Mouse (Mus musculus) CD4-positive naive resting alpha-beta T cell, adult 76 days (primary cell): ENCODE data around the gene Myrfl. TPM values are rescaled to one million over a fixed set of nuclear protein-coding genes. Genes with fewer than 3 reads are reported as not detected.

ENCODE experiments used
- total RNA-seq: library from RNA; stranded (reverse); gene quantifications from one replicate; pipeline ENCODE4 v1.2.4, GENCODE M21; 2023

Myrfl gene
- not detected for total RNA-seq

GRCm38 (mm10) chr10:116896336-116897177 is at the start of gene Myrfl:
Myrfl (minus strand) TSS chr10:116896919.

Other genes with a start within 250 kb of the Myrfl start
- gene Rab3ip, start 53.9 kb upstream of the Myrfl start, total RNA-seq: 177 TPM
- not detected for gene Gm10271, start 75.7 kb upstream of the Myrfl start, total RNA-seq
- not detected for gene Best3, start 89.4 kb upstream of the Myrfl start, total RNA-seq
- gene Lrrc10, start 148.4 kb upstream of the Myrfl start, total RNA-seq: not detected
- gene Cct2, start 166.9 kb upstream of the Myrfl start, total RNA-seq: 269 TPM